Mouse (Mus musculus) layer of hippocampus, postnatal 10 days (tissue): ENCODE results near the gene Tmem181a. TPM values are rescaled to one million over a fixed set of nuclear protein-coding genes. Genes with fewer than 3 reads are reported as not detected.
A peak's percentile ranks its signal among the peaks of the same experiment; 100 is the strongest.
"Not testable (repeated sequence)": the region's sequence is repeated elsewhere in the genome, so short reads cannot be mapped to it uniquely, and the experiment has no call there.

ENCODE experiments used
- DNase-seq, 2 experiments: peaks; one replicate each; pipeline ENCODE4 v3.0.0; 2021; ENCODE audit warnings: low spot score in 2 of 2
- total RNA-seq, 2 experiments: library from RNA; stranded (reverse); gene quantifications; 2 replicates each; pipeline ENCODE4 v1.2.3; 2021

Gene Tmem181a
- total RNA-seq, 2 experiments from 2014 or later, result 89.3 to 92.7 TPM

- not testable (repeated sequence) for DNase-seq
Measured at GRCm38 (mm10) chr17:6305656-6306270, 49.1 kb downstream of the Tmem181a start.

- DNase-seq, result not testable (repeated sequence)
Measured at GRCm38 (mm10) chr17:6306503-6306902, 49.8 kb downstream of the Tmem181a start.

DNA sequence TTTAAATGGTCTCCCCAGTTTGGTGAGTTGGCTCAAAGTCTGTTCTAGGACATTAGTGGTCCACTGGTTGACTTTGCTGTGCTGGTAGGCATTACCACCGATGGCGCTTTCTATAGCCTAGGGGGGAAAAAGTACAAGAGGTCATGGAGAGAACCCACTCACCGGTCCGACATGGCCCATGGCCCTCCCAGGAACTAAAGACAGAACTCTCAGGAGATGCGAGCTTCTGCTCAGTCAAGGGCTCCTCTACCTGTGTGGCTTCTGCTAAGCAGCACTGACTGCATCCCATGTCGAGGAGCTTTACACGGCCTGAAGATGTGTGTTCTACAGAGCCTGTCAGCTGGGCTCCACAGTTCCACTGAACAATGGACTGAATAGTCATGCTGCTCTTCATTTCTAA is 55.1 kb downstream of the Tmem181a start:
- not testable (repeated sequence) for DNase-seq

DNA sequence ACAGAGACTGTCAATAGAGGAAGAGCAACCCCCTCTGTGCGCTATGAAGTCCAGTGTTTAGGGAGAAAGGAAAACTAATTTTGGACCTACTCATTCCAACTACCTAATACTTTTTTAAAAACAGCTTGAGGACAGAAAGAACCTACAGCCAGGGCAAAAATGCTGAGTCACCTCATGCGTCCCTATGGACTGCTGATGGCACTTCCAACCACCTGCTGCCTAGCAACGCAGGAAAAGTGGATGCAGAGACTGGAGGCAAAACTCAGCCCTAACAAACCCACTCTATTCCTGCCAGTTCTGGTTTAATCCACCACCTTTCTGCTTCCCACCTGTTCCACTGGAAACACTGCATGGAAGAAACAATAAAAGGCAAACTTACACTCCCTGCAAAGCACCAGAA is 56.1 kb downstream of the Tmem181a start:
- not testable (repeated sequence) for DNase-seq

- not testable (repeated sequence) for DNase-seq
Measured at GRCm38 (mm10) chr17:6314493-6314892, 57.8 kb downstream of the Tmem181a start.

- DNase-seq, result peak in 1 of 2 experiments; percentile 24
Measured at GRCm38 (mm10) chr17:6315706-6316105, 59.0 kb downstream of the Tmem181a start.

- peak; percentile 70 to 74 for DNase-seq
Measured at GRCm38 (mm10) chr17:6316379-6317126, 59.9 kb downstream of the Tmem181a start.

GRCm38 (mm10) chr17:6317339-6317985 is 60.8 kb downstream of the Tmem181a start, which contains the start of gene Dynlt1a:
Gene Dynlt1a, minus strand, starts transcription at chr17:6317500.
- peak; percentile 99 for DNase-seq

DNA sequence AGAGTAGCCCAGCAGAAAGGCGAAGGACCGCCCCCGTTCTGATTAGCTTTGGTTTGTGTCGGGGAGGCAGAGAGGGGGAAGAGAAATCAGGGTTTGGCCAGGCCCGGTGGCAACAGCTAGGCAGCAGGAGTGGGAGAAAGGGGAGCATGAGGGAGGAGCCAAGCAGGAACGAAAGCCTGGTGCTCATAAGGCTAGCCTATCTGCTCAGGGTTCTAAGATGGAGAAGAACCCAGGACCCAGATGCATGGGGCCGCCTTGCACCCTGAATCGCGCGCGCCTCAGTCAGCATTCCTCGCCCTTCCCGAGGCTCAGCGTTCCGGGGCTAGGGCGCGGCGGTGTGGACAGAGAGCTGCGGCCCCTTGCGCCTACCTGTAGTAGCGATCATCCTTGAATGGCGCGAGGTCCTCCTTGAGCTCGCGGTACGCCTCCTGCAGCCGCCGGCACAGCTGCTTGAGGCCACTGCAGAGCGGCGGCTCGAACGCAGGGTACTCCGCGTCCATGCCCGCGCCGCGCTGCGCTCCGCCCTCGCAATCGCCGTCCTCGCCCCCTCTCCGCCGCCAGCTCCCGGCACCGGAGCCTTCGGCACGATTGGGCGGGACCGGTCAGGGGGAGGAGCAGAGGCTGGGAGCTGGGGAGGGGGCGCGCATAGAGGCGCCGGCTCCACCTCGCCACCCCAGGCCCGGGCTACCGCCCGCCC is 64.6 kb downstream of the Tmem181a start:
- DNase-seq, result not testable (repeated sequence)

DNA sequence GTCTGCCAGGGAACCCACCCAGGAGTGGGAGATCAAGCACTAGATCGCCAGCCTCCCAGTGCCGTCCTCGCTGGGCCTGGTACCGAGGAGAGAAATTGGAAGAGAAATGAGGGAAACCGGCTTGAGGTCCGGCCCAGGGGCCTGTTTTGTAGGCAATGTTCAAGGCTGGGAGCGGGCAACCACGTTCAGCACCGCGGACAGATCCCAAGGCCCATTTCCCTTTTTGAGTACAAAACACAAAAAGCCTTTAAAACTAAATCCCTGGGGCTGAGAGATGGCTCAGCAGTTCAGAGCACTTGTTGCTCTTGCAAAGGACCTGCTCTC is 65.1 kb downstream of the Tmem181a start:
- not testable (repeated sequence) for DNase-seq

DNA sequence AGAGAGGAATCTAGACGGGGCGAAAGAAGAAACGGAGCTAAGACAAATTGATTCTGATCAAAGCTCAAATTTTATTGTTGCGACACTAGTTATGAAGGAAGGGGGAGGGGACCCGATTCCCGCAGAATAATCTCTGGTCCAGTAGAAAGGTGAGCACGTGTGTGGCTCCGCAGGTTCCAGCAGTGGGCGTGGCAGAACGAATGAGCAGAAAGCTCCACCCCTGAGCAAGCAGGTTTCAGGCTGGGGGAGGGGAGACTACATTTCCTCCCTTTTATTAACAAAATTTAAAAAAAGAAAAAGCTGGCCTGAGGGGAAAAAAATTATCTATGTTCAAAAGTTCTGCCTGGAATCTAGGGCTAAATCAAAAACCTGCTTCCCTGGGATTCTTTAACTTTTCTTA is 68.4 kb downstream of the Tmem181a start:
- DNase-seq, result peak in 1 of 2 experiments; percentile 11

GRCm38 (mm10) chr17:6325543-6325942 is 68.9 kb downstream of the Tmem181a start:
- not testable (repeated sequence) for DNase-seq

DNA sequence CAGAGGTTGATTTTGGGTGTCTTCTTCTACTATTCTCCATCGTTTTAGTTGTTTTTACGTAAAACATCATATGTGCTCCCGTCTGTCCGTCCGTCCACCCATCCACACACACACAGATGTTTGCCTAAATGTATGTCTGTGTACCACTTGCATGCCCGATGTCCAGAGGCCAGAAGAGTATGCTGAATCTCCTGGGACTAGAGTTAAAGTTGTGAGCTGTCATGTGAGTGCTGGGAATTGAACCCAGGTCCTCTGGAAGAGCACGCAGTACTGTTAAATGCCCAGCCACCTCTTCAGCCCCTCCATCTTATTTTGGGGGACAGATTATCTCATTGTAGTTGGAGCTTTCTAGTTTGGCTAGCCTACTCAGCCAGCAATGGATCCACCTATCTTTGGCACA is 70.9 kb downstream of the Tmem181a start:
- not testable (repeated sequence) for DNase-seq

GRCm38 (mm10) chr17:6328997-6329396 is 72.3 kb downstream of the Tmem181a start:
- not testable (repeated sequence) for DNase-seq

DNA sequence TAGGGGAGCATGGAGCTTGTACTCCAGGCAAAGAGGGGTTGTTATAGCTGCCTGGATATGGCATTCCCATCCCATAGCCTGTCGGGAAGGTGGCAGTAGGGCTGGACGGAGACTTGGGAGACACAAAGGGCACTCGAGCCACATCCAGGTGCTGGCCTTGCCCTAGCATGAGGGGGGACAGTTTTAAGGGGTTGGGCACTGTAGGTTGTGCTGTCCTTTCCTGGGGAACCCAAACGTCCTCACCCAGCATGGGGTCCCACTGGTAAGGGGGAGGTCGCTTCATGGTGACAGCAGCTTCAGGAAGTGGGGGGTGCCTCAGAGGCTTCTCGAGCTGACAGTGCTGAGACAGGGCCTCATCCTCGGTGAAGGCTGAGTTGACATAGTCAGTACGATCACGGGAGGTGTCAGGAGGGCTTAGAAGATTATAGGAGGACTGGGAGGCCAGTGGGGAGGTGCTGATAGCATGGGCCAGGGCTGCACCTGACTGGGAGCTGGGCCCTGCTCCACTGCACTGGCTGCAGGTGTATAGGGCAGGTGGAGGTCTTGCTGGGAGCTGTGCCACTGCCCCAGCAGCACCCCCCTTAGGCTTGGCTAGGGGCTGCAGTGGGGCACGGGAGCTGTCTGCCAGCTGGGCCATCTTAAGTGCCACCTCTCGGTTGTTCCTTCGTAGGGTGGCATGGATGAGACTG is 86.1 kb downstream of the Tmem181a start:
- not testable (repeated sequence) for DNase-seq

- not testable (repeated sequence) for DNase-seq
Measured at GRCm38 (mm10) chr17:6355256-6355655, 98.6 kb downstream of the Tmem181a start.

Other genes starting within 250 kb of the Tmem181a start
- 10 to 100 TPM; 20.2 to 25.2 TPM for gene Serac1, start 177.1 kb upstream of the Tmem181a start, total RNA-seq
- 100 to 1,000 TPM; 172 to 182 TPM for gene Gtf2h5, start 177.1 kb upstream of the Tmem181a start, total RNA-seq
- 100 to 1,000 TPM; 292 to 299 TPM for gene Tulp4, start 150.4 kb upstream of the Tmem181a start, total RNA-seq
- 10 to 100 TPM; 18.6 to 20.9 TPM for gene Dynlt1a, start 60.6 kb downstream of the Tmem181a start, total RNA-seq
- gene Dynlt1b, start 173.3 kb downstream of the Tmem181a start, total RNA-seq, result 100 to 1,000 TPM; 220 to 248 TPM